Mouse (Mus musculus): ENCODE measurements at regions not wholly inside any gene's neighbourhood (a gene's known extent, or its start where the extent isn't known, plus 50 kb on each side); places are given as distances from the start of the nearest gene placed in this dataset.

DNA sequence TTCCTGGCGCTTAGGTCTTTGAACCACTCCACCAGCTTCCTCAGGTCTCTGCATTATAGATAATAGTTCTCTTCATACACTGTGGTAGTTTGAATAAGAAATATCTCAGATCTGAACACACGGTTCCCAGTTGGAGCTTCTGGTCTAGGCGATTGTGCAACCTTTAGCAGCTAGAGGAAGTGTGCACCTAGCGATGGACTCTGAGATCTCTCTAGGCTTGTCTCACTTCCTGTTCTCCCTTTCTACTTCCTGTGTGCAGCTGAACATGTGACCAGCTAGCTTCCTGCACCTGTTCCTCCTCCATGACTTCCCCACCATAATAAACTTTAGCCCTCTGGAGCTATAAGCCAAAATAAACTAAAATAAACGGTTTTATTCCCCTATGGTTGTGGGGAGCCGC lies 62.9 kb upstream of the Cdyl2 start:
- Histone ChIP-seq H3K27me3 (ENCODE audit: control insufficient read depth, insufficient read depth, low read depth, low read length) (no peaks in the 10 kb centered on the region), H3K36me3 (ENCODE audit: control insufficient read depth, insufficient read depth, low read length) (no peaks in the 10 kb centered on the region), H3K9me3 (replicated peaks; ENCODE audit: control insufficient read depth, low read length, poor library complexity, severe bottlenecking) (no peaks in the 10 kb centered on the region), H3K9ac (ENCODE audit: low read depth, low read length) (no peak overlapping the region), H3K27ac (ENCODE audit: low read length) (no peak overlapping the region), H3K4me1 (ENCODE audit: control insufficient read depth, insufficient read depth, low read length) (no peaks in the 10 kb centered on the region), H3K4me2 (ENCODE audit: low read length) (no peak overlapping the region), H3K4me3 (ENCODE audit: low read depth, low read length) (no peak overlapping the region)
- no peak for ATAC-seq
- 94% methylated on average over 6 of the region's 6 CpGs for WGBS

DNA sequence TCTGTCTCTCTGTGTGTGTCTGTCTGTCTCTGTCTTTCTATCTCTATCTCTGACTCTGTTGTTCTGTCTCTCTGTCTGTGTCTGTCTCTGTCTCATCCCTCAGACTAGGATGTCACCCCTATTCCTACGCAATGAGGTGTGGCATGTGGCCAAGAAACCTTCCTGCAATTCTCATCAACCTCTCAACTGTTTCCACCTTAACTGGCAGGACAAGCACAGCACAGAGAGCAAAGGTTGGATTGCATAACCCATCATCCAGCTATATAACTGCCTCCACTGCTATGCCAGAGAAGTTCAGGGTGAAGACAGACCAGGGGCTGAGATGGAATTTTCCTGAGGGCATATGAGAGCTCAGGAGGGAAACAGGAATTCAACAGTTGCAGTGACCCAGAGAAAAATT lies 60.3 kb upstream of the Cdyl2 start:
- H3K4me2 ChIP-seq (ENCODE audit: low read length): no peak overlapping the region
- 72% methylated on average over 1 of the region's 1 CpGs for WGBS
- no peak overlapping the region for H3K9ac ChIP-seq (ENCODE audit: low read depth, low read length)
- H3K4me3 ChIP-seq (ENCODE audit: low read depth, low read length): no peak overlapping the region
- no peaks in the 10 kb centered on the region; the same call in 1 of the 2 replicates for H3K9me3 ChIP-seq (replicated peaks; ENCODE audit: control insufficient read depth, low read length, poor library complexity, severe bottlenecking)
- no peak for ATAC-seq
- no peaks in the 10 kb centered on the region for H3K4me1 ChIP-seq (ENCODE audit: control insufficient read depth, insufficient read depth, low read length)
- H3K27ac ChIP-seq (ENCODE audit: low read length): no peak overlapping the region
- H3K36me3 ChIP-seq (ENCODE audit: control insufficient read depth, insufficient read depth, low read length): no peaks in the 10 kb centered on the region
- H3K27me3 ChIP-seq (ENCODE audit: control insufficient read depth, insufficient read depth, low read depth, low read length): no peaks in the 10 kb centered on the region

DNA sequence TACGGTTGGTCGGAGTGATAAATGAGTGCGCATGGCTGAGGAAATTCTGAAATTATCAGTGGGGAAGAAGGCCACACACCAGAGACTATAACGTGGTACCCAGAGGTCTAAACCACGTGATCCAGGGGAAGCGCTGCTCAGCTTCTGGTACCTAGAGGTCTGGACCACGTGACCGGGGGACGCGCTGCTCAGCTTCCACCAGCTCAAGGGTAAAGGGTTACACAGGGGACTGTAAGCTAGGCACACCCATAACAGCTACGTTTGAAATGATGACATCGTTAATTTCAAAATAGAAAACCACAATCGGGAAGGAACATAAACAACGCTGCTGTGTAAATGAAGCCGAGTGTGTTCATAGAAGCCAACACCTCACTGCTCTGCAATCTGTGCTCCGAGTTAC lies 57.5 kb upstream of the Cdyl2 start:
- 85% methylated on average over 16 of the region's 16 CpGs for WGBS
- H3K27ac ChIP-seq (ENCODE audit: low read length): no peak overlapping the region
- no peak overlapping the region for H3K4me2 ChIP-seq (ENCODE audit: low read length)
- no peak for ATAC-seq
- no peaks in the 10 kb centered on the region for H3K36me3 ChIP-seq (ENCODE audit: control insufficient read depth, insufficient read depth, low read length)
- no peaks in the 10 kb centered on the region for H3K27me3 ChIP-seq (ENCODE audit: control insufficient read depth, insufficient read depth, low read depth, low read length)
- no peak overlapping the region for H3K4me3 ChIP-seq (ENCODE audit: low read depth, low read length)
- no peaks in the 10 kb centered on the region; the same call in 1 of the 2 replicates for H3K9me3 ChIP-seq (replicated peaks; ENCODE audit: control insufficient read depth, low read length, poor library complexity, severe bottlenecking)
- no peak overlapping the region for H3K9ac ChIP-seq (ENCODE audit: low read depth, low read length)
- no peaks in the 10 kb centered on the region for H3K4me1 ChIP-seq (ENCODE audit: control insufficient read depth, insufficient read depth, low read length)
